Mouse (Mus musculus): ENCODE data around the gene Stap2. TPM values are rescaled to one million over a fixed set of nuclear protein-coding genes. Genes with fewer than 3 reads are reported as not detected.

The Stap2 gene
- total RNA-seq, 2 experiments from 2014 or later = 17.8 to 18.8 TPM

DNA sequence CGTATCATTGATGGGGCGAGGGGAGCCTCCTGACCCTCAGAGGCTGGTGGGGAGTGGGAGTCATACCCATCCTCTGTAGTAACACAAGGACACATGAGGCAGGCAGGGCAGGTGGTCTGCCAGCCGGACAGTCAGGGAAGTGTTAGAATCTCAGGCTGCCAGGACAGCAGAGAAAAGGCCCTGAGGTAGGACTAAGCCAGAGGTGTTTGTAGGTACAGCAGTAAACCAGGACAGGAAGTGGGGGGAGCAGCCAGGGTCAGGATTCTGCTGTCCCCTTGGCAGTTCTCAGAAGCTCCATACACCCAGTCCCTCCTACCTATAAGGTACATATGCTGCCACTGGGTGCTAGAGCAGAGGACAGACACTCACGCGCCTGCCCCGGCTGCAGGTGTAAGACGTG, 43.8 kb downstream of the Stap2 start:
- intact Hi-C loops (cut with DNase I) = no loop called here
- DNase-seq = no peak

DNA sequence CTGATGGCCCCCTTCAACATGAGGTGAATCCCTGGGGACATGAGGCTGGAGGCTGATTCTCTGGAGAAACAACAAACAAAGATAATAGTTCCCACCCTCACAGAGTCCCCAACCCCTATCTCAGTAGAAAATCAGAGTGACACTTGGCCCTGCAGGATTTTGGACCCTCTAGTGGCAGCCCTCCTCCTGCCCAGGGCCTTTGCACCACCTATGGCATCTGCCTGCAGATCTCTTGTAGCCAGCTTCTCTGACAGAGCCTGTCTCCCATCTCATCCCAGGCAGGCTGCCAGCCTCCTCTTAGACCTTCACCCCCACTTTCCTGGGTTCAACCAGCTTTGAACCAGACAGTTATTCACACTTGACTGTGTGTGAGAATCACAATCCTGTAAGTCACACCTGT, 44.6 kb downstream of the Stap2 start:
- intact Hi-C loops (cut with DNase I) = no loop called here

DNA sequence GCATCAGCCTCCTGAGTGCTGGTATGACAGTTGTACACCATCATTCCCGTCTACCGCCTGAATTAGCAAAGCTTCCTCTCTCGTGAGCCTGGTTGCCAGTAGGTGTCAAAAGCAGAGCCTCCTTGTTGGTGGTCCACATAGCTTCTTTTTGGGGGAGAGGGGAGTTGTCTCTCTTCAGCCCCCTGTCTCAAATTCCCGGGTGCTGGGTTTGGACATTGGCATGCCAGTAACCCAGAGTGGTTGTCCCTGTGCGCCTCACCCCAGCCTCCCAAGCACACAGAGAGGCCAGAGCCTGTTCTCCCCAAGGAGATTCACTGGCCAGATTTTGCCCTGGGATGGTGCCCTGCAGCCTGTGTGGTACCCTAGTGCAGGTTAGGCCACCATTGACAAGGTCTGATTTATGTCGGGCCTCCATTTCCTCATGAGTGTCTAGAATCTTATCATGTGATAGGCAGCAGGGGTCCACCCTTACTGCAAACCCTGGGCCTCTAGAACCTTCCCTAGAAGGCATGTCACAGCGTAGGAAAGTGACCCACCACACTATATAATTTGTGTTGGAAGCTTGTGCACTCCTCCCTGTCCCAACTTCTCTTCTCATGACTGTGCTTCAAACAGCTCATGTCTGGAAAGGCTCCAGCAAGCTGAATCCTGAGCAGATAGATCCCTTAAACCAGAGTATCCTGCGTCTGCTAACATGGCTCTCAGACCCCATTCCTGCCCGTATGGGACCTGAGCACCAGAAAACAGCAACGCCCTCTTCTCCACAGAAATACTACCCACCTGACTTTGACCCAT, 45.2 kb downstream of the Stap2 start:
- DNase-seq = no peak
- intact Hi-C loops (cut with DNase I) = loop anchor here (5.0 kb wide), 1 partner anchor 292 kb away; no protein-coding TSS in a partner anchor

More for the DNA sequence above, 44.6 kb downstream of the Stap2 start:
- no peak for DNase-seq

DNA sequence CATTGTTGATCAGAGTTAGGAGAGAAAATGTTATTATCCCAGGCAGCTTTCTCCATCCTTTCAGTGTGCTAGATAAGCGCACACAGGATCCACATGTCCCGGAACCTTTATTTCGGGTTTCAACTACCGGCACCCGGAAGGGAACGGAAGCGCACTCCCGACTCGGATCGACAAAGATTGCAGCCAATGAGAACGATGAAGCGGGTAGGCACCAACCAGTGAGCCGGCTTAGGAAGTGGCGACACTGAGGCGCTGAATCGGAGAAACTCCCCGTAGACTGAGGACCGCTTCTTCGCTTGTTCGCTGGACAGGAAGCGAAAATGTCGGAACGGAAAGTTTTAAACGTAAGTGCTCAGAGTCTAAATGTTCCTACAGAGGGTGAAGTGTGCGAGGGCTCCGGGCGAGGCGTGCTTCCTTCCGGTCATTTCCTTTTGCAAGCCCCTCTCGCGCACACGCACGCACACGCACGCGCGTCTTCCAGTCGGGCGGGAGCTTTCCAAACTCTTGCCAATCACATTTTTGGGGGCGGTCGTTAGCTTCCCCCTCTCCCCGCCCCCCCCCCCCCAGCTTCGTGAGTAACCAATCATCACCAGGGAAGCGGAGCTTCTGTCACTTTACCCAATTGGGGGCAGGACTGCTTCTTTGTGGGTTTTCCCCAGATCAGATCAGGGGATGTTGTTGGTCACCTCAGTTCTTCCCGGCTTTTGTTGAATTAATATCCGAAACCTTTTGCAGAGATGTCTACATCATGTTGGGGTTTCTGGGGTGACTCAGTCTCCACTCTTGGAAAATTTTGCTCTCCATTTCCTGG, 46.3 kb downstream of the Stap2 start, which contains the start of gene Yju2:
TSS of gene Yju2 (plus strand) at position 182 of the 811 bp plus-strand sequence.
- intact Hi-C loops (cut with DNase I) = loop anchor here (5.0 kb wide), 1 partner anchor 293 kb away; no protein-coding TSS in a partner anchor
- DNase-seq = peak; percentile 95 to 98

DNA sequence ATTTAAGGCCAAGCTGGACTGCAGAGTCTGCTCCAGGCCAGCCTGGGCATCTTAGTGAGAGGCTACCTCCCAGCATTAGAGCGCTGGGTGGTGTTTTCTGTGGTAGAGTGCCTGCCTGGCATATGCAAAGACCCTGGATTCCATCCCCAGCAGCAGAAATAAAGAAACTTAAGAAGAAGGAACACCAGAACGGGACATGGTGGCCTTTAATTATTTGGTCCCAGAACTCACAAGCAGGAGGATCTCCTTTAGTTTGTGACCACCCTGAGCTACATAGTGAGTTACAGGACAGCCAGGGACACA, 46.8 kb downstream of the Stap2 start:
- DNase-seq = no peak
- intact Hi-C loops (cut with DNase I) = loop anchor here (5.0 kb wide), 1 partner anchor 294 kb away; no protein-coding TSS in a partner anchor

DNA sequence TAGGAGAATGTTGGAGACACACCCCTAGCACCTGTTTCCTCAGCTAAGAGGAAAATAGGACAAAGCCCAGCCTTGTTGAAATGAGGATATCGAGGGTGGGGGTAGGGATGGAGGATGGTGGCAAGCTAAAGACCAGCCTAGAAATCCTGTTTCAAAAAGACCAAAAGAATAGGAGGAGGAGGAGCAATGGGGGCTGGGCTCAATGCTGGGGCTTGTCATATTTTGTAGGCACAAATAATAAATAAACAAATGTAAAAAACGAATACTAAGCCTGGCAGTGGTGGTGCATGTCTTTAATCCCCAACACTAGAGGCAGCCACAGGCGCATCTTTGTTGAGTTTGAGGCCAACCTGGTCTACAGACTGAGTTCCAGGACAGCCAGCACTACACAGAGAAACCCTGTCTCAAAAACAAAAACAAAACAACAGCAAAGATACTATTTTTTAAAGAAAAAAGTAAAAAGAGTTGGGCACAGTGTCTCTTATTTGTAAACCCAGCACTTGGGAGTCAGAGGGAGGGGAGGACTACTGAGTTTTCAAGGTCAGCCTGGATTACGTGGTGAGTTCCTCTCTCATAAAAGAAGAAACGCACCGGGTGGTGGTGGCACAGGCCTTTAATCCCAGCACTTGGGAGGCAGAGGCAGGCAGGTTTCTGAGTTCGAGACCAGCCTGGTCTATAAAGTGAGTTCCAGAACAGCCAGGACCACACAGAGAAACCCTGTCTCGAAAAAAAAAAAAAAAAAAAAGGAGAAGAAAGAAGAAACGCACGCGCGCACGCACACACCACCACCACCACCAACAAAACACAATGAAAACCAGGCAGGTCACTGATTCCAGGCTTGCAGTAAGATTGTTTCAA, 47.4 kb downstream of the Stap2 start:
- DNase-seq = no peak
- intact Hi-C loops (cut with DNase I) = loop anchor here (2.0 to 5.0 kb wide), 2 partner anchors 255 to 294 kb away; no protein-coding TSS in a partner anchor

DNA sequence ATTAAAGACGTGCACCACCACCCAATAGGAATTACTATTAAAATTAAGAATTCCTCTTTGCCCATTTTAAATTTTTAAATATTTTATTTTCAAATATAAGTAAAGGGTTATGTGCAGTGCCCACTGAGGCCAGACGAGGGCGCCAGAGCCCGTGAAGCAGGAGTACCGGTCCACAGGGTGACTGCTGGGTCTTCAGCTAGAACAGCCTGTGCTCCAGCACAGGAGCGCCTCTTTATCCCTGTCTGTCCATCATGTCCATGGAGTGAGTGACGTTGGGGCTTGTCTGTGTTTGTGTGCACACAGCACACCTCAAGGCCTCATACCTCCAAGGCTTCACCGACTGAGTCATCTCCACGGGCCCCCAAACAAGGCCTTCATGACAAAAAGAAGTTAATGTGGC, 48.2 kb downstream of the Stap2 start:
- peak; percentile 66 to 82 for DNase-seq
- intact Hi-C loops (cut with DNase I) = loop anchor here (2.0 to 5.0 kb wide), 2 partner anchors 254 to 295 kb away; no protein-coding TSS in a partner anchor

DNA sequence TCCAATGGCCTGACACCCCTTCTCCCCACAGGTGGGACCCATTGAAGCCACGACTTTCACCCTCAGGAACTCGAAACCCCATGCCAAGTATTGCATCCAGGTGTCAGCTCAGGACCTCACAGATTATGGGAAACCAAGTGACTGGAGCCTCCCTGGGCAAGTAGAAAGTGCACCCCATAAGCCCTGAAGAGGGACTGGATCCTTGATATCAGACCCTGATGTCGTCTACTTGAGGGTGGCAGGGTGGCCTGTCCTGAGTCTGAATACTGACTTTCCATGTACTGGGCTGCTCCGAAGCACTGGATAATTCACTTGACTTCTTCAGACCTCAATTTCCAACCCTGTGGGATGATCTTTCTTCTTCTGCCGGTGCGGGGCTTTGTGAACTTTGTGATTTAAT, 48.8 kb downstream of the Stap2 start:
- no peak for DNase-seq
- intact Hi-C loops (cut with DNase I) = loop anchor here (2.0 to 5.0 kb wide), 2 partner anchors 254 to 296 kb away; no protein-coding TSS in a partner anchor

DNA sequence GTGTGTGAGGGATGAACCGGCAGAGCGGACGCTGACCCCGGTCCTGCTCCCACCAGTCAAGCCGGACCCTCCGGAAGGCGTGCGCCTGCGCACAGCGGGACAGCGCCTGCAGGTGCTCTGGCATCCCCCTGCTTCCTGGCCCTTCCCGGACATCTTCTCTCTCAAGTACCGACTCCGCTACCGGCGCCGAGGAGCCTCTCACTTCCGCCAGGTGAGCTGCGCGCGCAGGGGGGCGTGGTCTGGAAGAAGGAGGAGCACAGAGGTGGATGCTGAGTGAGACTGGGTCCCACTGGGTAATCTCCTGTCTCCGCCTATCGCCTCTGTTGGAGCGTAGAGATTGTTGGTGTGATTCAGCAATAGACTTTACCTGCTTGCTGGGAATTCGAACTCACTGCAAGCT, 49.3 kb downstream of the Stap2 start:
- DNase-seq = peak; percentile 43 to 53
- intact Hi-C loops (cut with DNase I) = loop anchor here (2.0 to 5.0 kb wide), 2 partner anchors 253 to 296 kb away; no protein-coding TSS in a partner anchor

DNA sequence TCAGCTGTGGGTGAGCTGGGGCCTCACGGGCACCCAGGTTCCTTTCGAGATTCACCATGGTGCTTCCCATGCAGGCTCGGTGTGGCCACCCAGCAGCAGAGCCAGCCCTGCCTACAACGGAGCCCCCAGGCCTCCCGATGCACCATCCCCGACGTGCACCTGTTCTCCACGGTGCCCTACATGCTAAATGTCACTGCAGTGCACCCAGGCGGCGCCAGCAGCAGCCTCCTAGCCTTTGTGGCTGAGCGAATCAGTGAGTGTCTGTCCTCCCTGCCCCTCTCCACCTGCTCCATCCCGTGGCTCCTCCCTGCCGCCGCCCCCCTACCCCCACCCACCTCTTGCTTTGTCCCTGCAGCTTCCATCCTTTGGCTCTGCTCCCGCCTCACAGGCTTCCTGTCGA, 51.2 kb downstream of the Stap2 start:
- no peak for DNase-seq
- intact Hi-C loops (cut with DNase I) = no loop called here

DNA sequence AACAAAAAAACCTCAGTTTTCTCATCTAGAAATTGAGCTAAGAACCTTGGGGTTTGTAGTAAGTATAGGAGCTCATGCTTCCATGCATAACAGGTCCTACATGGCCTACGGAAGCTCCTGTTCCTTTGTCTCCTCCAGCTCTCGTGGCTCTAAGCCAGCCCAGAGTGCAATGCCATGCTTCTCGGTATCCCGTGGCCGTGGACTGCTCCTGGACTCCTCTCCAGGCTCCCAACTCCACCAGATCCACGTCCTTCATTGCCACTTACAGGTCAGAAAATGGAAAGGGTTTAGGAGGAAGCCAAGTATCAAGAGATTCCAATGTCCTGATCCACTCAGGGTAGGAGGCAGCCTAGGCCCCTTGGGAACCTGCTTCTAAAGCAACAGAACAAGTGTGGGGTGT, 51.6 kb downstream of the Stap2 start:
- DNase-seq = no peak
- intact Hi-C loops (cut with DNase I) = no loop called here

DNA sequence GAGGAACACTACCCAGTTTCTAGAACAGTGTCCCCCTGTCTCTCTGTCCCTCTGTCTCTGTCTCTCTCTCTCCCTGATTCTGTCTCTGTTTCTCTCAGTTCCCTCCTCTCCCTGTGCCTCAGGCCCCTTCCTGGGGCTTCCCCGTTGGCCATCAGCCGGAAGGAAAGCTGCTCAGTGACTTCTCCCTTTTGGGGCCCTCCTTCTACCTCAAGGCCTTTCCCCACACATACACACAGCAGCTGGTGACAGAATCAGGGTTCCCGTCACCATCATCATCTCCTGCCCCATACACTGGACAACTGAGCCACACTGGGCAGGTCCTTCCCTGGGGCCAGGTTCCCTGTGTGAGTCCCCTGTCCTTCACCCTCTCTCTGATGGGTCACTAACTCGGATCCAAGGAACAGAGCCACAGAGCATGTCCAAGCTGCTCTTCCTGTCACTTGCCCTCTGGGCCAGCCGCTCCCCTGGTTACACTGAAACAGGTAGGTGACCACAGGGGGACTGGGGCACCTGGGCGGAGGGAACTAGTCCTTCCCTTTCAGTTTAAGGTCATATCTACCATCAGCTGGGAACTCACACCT, 52.8 kb downstream of the Stap2 start, which contains the start of gene Ebi3:
TSS of gene Ebi3 (plus strand) at position 194 of the 581 bp plus-strand sequence.
- DNase-seq = no peak
- intact Hi-C loops (cut with DNase I) = no loop called here

DNA sequence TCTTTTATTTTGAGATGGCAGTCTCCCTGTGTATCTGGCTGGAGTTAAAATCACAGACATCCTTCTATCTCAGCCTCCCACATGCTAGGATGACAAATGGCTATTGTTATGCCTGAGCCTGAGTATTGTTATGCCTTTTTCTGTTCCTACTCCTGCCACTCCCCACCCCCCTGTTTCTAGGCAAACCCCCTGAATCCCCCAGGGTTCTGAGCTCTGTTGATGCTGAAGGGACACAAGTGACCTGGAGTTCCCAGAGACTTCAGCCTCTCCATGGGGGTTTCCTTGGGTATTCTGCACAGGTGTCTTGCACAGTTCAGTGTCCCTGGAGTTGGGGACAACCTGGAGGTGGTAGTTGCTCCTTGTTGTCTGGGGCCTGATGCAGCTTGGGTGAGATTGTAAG, 53.3 kb downstream of the Stap2 start:
- intact Hi-C loops (cut with DNase I) = no loop called here
- no peak for DNase-seq

DNA sequence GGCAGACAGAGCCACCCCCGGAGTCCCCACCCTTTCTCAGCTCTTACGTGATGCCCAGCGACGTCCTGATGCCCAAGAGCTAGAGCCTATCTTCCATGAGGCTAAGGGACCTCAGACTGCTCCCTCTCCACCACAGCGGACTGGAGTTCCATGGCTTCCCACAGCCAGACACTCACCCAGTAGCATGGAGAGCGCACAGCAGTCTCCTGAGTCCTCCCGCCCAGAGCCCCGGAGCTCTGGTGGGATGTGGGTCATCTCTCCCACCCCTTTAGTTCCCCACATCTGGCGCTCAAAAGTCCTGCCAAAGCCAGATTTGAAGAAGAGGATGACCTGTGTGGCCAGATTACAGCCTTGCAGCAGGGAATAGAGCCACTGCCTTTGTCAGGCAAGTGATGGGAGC, 54.8 kb downstream of the Stap2 start:
- intact Hi-C loops (cut with DNase I) = no loop called here
- DNase-seq = no peak

DNA sequence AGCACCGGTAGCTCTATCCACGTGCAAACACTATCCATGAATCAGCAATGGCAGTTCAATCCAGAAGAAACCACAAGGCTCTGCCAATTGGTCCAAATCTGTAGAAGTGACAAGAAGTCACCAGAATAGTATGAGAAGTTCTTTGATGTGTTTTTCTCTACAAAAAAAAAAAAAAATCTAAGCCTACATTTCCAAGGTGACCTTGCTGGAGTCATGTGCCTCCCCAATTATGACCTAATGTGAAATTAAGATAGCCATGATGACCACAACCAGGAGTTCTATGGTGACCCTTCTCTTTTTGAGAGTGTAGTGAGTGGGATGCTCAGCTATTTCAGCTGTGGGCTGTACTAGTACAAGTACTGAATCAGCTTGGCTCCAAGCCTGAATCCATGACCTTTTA, 56.0 kb downstream of the Stap2 start, which contains the start of gene Zfp119b:
TSS of gene Zfp119b (minus strand) at position 101 of the 400 bp plus-strand sequence.
- DNase-seq = no peak
- intact Hi-C loops (cut with DNase I) = no loop called here

DNA sequence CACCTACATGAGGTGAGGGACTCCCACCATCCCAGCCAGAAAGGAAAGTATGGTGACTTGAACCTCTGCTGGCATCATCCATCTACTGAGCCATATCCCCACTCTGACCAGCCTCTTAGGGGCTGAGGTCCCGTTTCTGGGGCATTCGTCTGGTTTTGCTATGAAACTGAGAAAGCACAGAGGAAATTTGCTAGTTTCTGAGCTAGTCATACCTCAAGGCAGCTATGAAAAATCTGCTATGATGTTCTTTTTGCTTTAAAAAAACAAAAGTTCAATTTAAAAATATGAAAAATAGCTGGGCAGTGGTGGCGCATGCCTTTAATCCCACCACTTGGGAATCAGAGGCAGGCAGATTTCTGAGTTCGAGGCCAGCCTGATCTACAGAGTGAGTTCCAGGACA, 56.7 kb downstream of the Stap2 start:
- intact Hi-C loops (cut with DNase I) = no loop called here
- DNase-seq = no peak
